ENCODE assay signal across 9 mouse cellular contexts in genomic region chr9:87027423-87028084, GRCm38 (mm10). TPM values are rescaled to one million over a fixed set of nuclear protein-coding genes. Genes with fewer than 3 reads are reported as not detected.
DNase-seq lines count a peak whose midpoint lies in the region; ATAC-seq and TF ChIP-seq lines count a peak whose summit lies in the region.
"Had no signal": no experiment of that assay in that cellular context is flagged by ENCODE, and none has a peak within 500 bp of the region (broad histone marks: within the 10 kb centered on the region; RNA-seq: fewer than 3 reads in every experiment).

No protein-coding gene starts in this region.

- intact Hi-C loops in left cerebral cortex, postnatal 14 days (cut with DNase I): loop anchor here (2.0 to 10.0 kb wide), 2 partner anchors 221 to 433 kb away; no protein-coding TSS in a partner anchor

- H3K4me2 ChIP-seq in heart, embryonic 11.5 days: no peak overlapping the region
- no peak overlapping the region for H3K4me2 ChIP-seq in forebrain, embryonic 13.5 days
- no peak overlapping the region for H3K4me2 ChIP-seq in intestine, embryonic 16.5 days (ENCODE audit: low read depth, low read length)
- no peak overlapping the region for H3K4me2 ChIP-seq in midbrain, embryonic 11.5 days

- no peak for ATAC-seq in heart, embryonic 11.5 days (replicated peaks; ENCODE audit: insufficient number of reproducible peaks, low FRiP score, low TSS enrichment)
- peak; percentile 74 for ATAC-seq in forebrain, embryonic 13.5 days
- ATAC-seq in intestine, embryonic 16.5 days: peak; percentile 53; the same call in 1 of the 2 replicates
- ATAC-seq in midbrain, embryonic 11.5 days (ENCODE audit: low FRiP score): peak; percentile 71; the same call in 1 of the 2 replicates

- TF ChIP-seq CTCF in brain, embryonic 14.5 days (IDR thresholded peaks at IDR 0.05; ENCODE audit: borderline replicate concordance, extremely low read depth, insufficient read depth, insufficient read length): peak; percentile 80

- H3K27ac ChIP-seq in heart, embryonic 11.5 days (ENCODE audit: low read depth, low read length): no peak overlapping the region
- no peak overlapping the region for H3K27ac ChIP-seq in forebrain, embryonic 13.5 days
- no peak overlapping the region for H3K27ac ChIP-seq in intestine, embryonic 16.5 days (ENCODE audit: low read length)
- H3K27ac ChIP-seq in midbrain, embryonic 11.5 days (ENCODE audit: low read depth, low read length): no peak overlapping the region

- no peaks in the 10 kb centered on the region for H3K4me1 ChIP-seq in heart, embryonic 11.5 days (ENCODE audit: control insufficient read depth, insufficient read depth, low read length)
- peaks cover 12% of the 10 kb centered on the region for H3K4me1 ChIP-seq in forebrain, embryonic 13.5 days
- peaks cover 3% of the 10 kb centered on the region; the same call in 1 of the 2 replicates for H3K4me1 ChIP-seq in intestine, embryonic 16.5 days (ENCODE audit: control insufficient read depth, insufficient read depth, low read length)
- peaks cover 9% of the 10 kb centered on the region for H3K4me1 ChIP-seq in midbrain, embryonic 11.5 days (ENCODE audit: control insufficient read depth, insufficient read depth, low read length)

- no peaks in the 10 kb centered on the region for H3K27me3 ChIP-seq in heart, embryonic 11.5 days (ENCODE audit: control insufficient read depth, insufficient read depth, low read length)
- no peaks in the 10 kb centered on the region for H3K27me3 ChIP-seq in forebrain, embryonic 13.5 days
- H3K27me3 ChIP-seq in intestine, embryonic 16.5 days (replicated peaks; ENCODE audit: control insufficient read depth, insufficient read depth, low read length): no peaks in the 10 kb centered on the region
- H3K27me3 ChIP-seq in midbrain, embryonic 11.5 days (ENCODE audit: control insufficient read depth, insufficient read depth, low read length): no peaks in the 10 kb centered on the region

- H3K9ac ChIP-seq in heart, embryonic 11.5 days (ENCODE audit: low read depth, low read length): no peak overlapping the region
- H3K9ac ChIP-seq in forebrain, embryonic 13.5 days: no peak overlapping the region
- no peak overlapping the region for H3K9ac ChIP-seq in intestine, embryonic 16.5 days (ENCODE audit: low read depth, low read length)
- H3K9ac ChIP-seq in midbrain, embryonic 11.5 days (ENCODE audit: low read length): no peak overlapping the region

- WGBS in heart, embryonic 11.5 days (ENCODE audit: insufficient replicate concordance): 43% methylated on average over 8 of the region's 8 CpGs
- 48% methylated on average over 8 of the region's 8 CpGs for WGBS in forebrain, embryonic 13.5 days
- 42% methylated on average over 8 of the region's 8 CpGs for WGBS in intestine, embryonic 16.5 days
- WGBS in midbrain, embryonic 11.5 days: 46% methylated on average over 8 of the region's 8 CpGs

- H3K9me3 ChIP-seq in heart, embryonic 11.5 days (replicated peaks; ENCODE audit: control insufficient read depth, low read length): no peaks in the 10 kb centered on the region
- H3K9me3 ChIP-seq in forebrain, embryonic 13.5 days (replicated peaks): no peaks in the 10 kb centered on the region
- no peaks in the 10 kb centered on the region for H3K9me3 ChIP-seq in intestine, embryonic 16.5 days (ENCODE audit: control insufficient read depth, low read length)
- no peaks in the 10 kb centered on the region for H3K9me3 ChIP-seq in midbrain, embryonic 11.5 days (ENCODE audit: control insufficient read depth, low read length)

- H3K36me3 ChIP-seq in heart, embryonic 11.5 days (ENCODE audit: control insufficient read depth, insufficient read depth, low read length): no peaks in the 10 kb centered on the region
- 0 out of 2 replicates have a peak, but pooled peaks cover 10% of the 10 kb centered on the region for H3K36me3 ChIP-seq in forebrain, embryonic 13.5 days (ENCODE audit: poor library complexity, severe bottlenecking)
- H3K36me3 ChIP-seq in intestine, embryonic 16.5 days (ENCODE audit: control insufficient read depth, insufficient read depth, low read length): no peaks in the 10 kb centered on the region
- H3K36me3 ChIP-seq in midbrain, embryonic 11.5 days (ENCODE audit: control insufficient read depth, insufficient read depth, low read length): peaks cover 3% of the 10 kb centered on the region; the same call in 1 of the 2 replicates

- no peak for TF ChIP-seq POLR2A in brain, embryonic 14.5 days (IDR thresholded peaks at IDR 0.05; ENCODE audit: borderline replicate concordance, extremely low read depth, insufficient read depth, insufficient read length, poor library complexity, severe bottlenecking)

- no peak overlapping the region for H3K4me3 ChIP-seq in heart, embryonic 11.5 days (ENCODE audit: low read depth, low read length)
- no peak overlapping the region for H3K4me3 ChIP-seq in forebrain, embryonic 13.5 days
- H3K4me3 ChIP-seq in intestine, embryonic 16.5 days (ENCODE audit: low read length): no peak overlapping the region
- H3K4me3 ChIP-seq in midbrain, embryonic 11.5 days (ENCODE audit: low read depth, low read length): no peak overlapping the region

- peak; percentile 47 for DNase-seq in heart, adult 8-10 months (ENCODE audit: low spot score)
- peak; percentile 84 for DNase-seq in brain, embryonic 14.5 days (ENCODE audit: low read depth)
- peak; percentile 81 to 86 for DNase-seq in left cerebral cortex, postnatal 14 days (ENCODE audit: low spot score in 2 of 2)
- peak; percentile 98 for DNase-seq in midbrain, embryonic 11.5 days (ENCODE audit: low spot score, missing footprints)
- DNase-seq in spleen, postnatal 10 days (ENCODE audit: low spot score in 2 of 2): peak; percentile 56 to 72

RNA-seq across cellular contexts. Expression of gene Cyb5r4, which starts 5.7 kb away (rescaled TPM):
- total RNA-seq in heart, adult 8-10 months (2022): 10 to 100 TPM; 28.7 to 36.2 (median 31.3) TPM
- 52.0 and 52.7 TPM in 2 replicates for polyA plus RNA-seq in heart, embryonic 11.5 days (2014; fragmentation: Nextera tagmentation; extraction: Ambion mirVana)
- 34.2 and 36.0 TPM in 2 replicates for polyA plus RNA-seq in brain, embryonic 14.5 days (2012; rRNA removed)
- polyA plus RNA-seq in forebrain, embryonic 13.5 days (2015; fragmentation: Nextera tagmentation; extraction: Ambion mirVana): 92.0 and 93.9 TPM in 2 replicates
- polyA plus RNA-seq in intestine, embryonic 16.5 days (2015; fragmentation: Nextera tagmentation; extraction: Ambion mirVana): 56.4 and 57.6 TPM in 2 replicates
- total RNA-seq in left cerebral cortex, postnatal 14 days (2021): 10 to 100 TPM; 28.1 to 34.7 TPM
- 126 and 134 TPM in 2 replicates for polyA plus RNA-seq in midbrain, embryonic 11.5 days (2014; fragmentation: Nextera tagmentation; extraction: Ambion mirVana)

RNA-seq across cellular contexts. Expression of gene Ripply2, which starts 12.2 kb away (rescaled TPM):
- total RNA-seq in heart, adult 8-10 months (2022): not detected
- 0.26 and 0.49 TPM in 2 replicates for polyA plus RNA-seq in heart, embryonic 11.5 days (2014; fragmentation: Nextera tagmentation; extraction: Ambion mirVana)
- 2.9 and 3.1 TPM in 2 replicates for polyA plus RNA-seq in brain, embryonic 14.5 days (2012; rRNA removed)
- 3.3 and 4.4 TPM in 2 replicates for polyA plus RNA-seq in forebrain, embryonic 13.5 days (2015; fragmentation: Nextera tagmentation; extraction: Ambion mirVana)
- polyA plus RNA-seq in intestine, embryonic 16.5 days (2015; fragmentation: Nextera tagmentation; extraction: Ambion mirVana): 0.27 and 0.49 TPM in 2 replicates
- 1 to 10 TPM; 4.2 to 7.5 TPM for total RNA-seq in left cerebral cortex, postnatal 14 days (2021)
- 0.63 and 0.67 TPM in 2 replicates for polyA plus RNA-seq in midbrain, embryonic 11.5 days (2014; fragmentation: Nextera tagmentation; extraction: Ambion mirVana)
- polyA plus RNA-seq: lung, embryonic 16.5 days had no signal

Comparison
In these comparisons a context has a peak if more than half of its experiments do, and no peak if none do; other contexts are left out.
1. DNase-seq: peak in every context shown above with its lines; median percentile 98 in midbrain, embryonic 11.5 days; 84 in brain, embryonic 14.5 days; 84 in left cerebral cortex, postnatal 14 days; 64 in spleen, postnatal 10 days; 47 in heart, adult 8-10 months.